ENCODE assay signal across 8 mouse cellular contexts in genomic region chr9:82976936-82977335, GRCm38 (mm10). TPM values are rescaled to one million over a fixed set of nuclear protein-coding genes. Genes with fewer than 3 reads are reported as not detected.
DNase-seq lines count a peak whose midpoint lies in the region; ATAC-seq and TF ChIP-seq lines count a peak whose summit lies in the region.

No protein-coding gene starts in this region.

- peak overlapping the region; percentile 49; the same call in 1 of the 2 replicates for H3K27ac ChIP-seq in testis, adult 2 months (ENCODE audit: control insufficient read depth, insufficient read depth, low read depth, low read length)
- H3K27ac ChIP-seq in heart, embryonic 10.5 days: peak overlapping the region; percentile 100
- H3K27ac ChIP-seq in kidney, embryonic 15.5 days: no peak overlapping the region
- H3K27ac ChIP-seq in midbrain, embryonic 16.5 days (ENCODE audit: low read length): peak overlapping the region; percentile 68

- WGBS in heart, embryonic 10.5 days: 28% methylated on average over 5 of the region's 5 CpGs
- WGBS in kidney, embryonic 15.5 days: 15% methylated on average over 5 of the region's 5 CpGs
- 8% methylated on average over 5 of the region's 5 CpGs for WGBS in midbrain, embryonic 16.5 days

- no peaks in the 10 kb centered on the region for H3K36me3 ChIP-seq in testis, adult 2 months (ENCODE audit: control insufficient read depth, insufficient read depth, low read length)
- no peaks in the 10 kb centered on the region for H3K36me3 ChIP-seq in heart, embryonic 10.5 days
- no peaks in the 10 kb centered on the region for H3K36me3 ChIP-seq in kidney, embryonic 15.5 days
- no peaks in the 10 kb centered on the region for H3K36me3 ChIP-seq in midbrain, embryonic 16.5 days (ENCODE audit: control insufficient read depth, insufficient read depth, low read length)

- no peak for TF ChIP-seq CTCF in testis, adult 2 months (IDR thresholded peaks at IDR 0.05; ENCODE audit: control insufficient read depth, insufficient read depth, insufficient replicate concordance, low read depth, low read length)

- peaks cover 2% of the 10 kb centered on the region; the same call in 1 of the 2 replicates for H3K4me1 ChIP-seq in testis, adult 2 months (ENCODE audit: control insufficient read depth, insufficient read depth, low read length)
- H3K4me1 ChIP-seq in heart, embryonic 10.5 days: no peaks in the 10 kb centered on the region
- H3K4me1 ChIP-seq in kidney, embryonic 15.5 days: peaks cover 10% of the 10 kb centered on the region; the same call in 1 of the 2 replicates
- peaks cover 14% of the 10 kb centered on the region for H3K4me1 ChIP-seq in midbrain, embryonic 16.5 days (ENCODE audit: control insufficient read depth, insufficient read depth, low read length)

- DNase-seq in testis, postnatal 14 days (ENCODE audit: low spot score): no peak
- DNase-seq in cerebellum, adult 9-11 months: peak; percentile 50
- no peak for DNase-seq in heart, embryonic 10.5 days (ENCODE audit: low spot score)
- no peak for DNase-seq in urinary bladder, postnatal 10 days (ENCODE audit: low spot score)
- DNase-seq in ovary, adult 18-20 months (ENCODE audit: low spot score): no peak

- no peaks in the 10 kb centered on the region for H3K27me3 ChIP-seq in testis, adult 2 months (ENCODE audit: control insufficient read depth, insufficient read depth, low read length)
- H3K27me3 ChIP-seq in heart, embryonic 10.5 days (ENCODE audit: insufficient read depth, poor library complexity, severe bottlenecking): no peaks in the 10 kb centered on the region
- H3K27me3 ChIP-seq in kidney, embryonic 15.5 days: no peaks in the 10 kb centered on the region
- no peaks in the 10 kb centered on the region for H3K27me3 ChIP-seq in midbrain, embryonic 16.5 days (ENCODE audit: control insufficient read depth, insufficient read depth, low read depth, low read length)

- ATAC-seq in kidney, embryonic 15.5 days (replicated peaks; ENCODE audit: low FRiP score): no peak
- no peak for ATAC-seq in midbrain, embryonic 16.5 days

- peak overlapping the region; percentile 58 for H3K4me2 ChIP-seq in kidney, embryonic 15.5 days
- H3K4me2 ChIP-seq in midbrain, embryonic 16.5 days (ENCODE audit: low read length): peak overlapping the region; percentile 61

- H3K9me3 ChIP-seq in heart, embryonic 10.5 days: no peaks in the 10 kb centered on the region
- H3K9me3 ChIP-seq in kidney, embryonic 15.5 days (replicated peaks): no peaks in the 10 kb centered on the region
- H3K9me3 ChIP-seq in midbrain, embryonic 16.5 days (replicated peaks; ENCODE audit: control insufficient read depth, low read length, poor library complexity, severe bottlenecking): no peaks in the 10 kb centered on the region

- H3K4me3 ChIP-seq in testis, adult 2 months (ENCODE audit: control insufficient read depth, low read depth, low read length): no peak overlapping the region
- peak overlapping the region; percentile 86 for H3K4me3 ChIP-seq in heart, embryonic 10.5 days
- peak overlapping the region; percentile 16; the same call in 1 of the 2 replicates for H3K4me3 ChIP-seq in kidney, embryonic 15.5 days (replicated peaks)
- H3K4me3 ChIP-seq in midbrain, embryonic 16.5 days (ENCODE audit: low read depth, low read length): peak overlapping the region; percentile 12

- TF ChIP-seq POLR2A in testis, adult 2 months (IDR thresholded peaks at IDR 0.05; ENCODE audit: control insufficient read depth, low read depth, low read length): no peak

- H3K9ac ChIP-seq in kidney, embryonic 15.5 days: 0 out of 2 replicates have a peak overlapping the region, but pooled peaks have one; percentile 26
- H3K9ac ChIP-seq in midbrain, embryonic 16.5 days (ENCODE audit: low read depth, low read length): peak overlapping the region; percentile 49

RNA-seq across cellular contexts. Expression of gene Phip, which starts 1.6 kb away (rescaled TPM):
- polyA plus RNA-seq in testis, adult 2 months (2012; rRNA removed): 1.6 and 2.2 TPM in 2 replicates
- 60.0 and 70.3 TPM in 2 replicates for polyA plus RNA-seq in heart, embryonic 10.5 days (2016; fragmentation: Nextera tagmentation; extraction: Ambion mirVana)
- polyA plus RNA-seq in kidney, embryonic 15.5 days (2015; fragmentation: Nextera tagmentation; extraction: Ambion mirVana): 93.8 and 95.8 TPM in 2 replicates
- polyA plus RNA-seq in midbrain, embryonic 16.5 days (2015; fragmentation: Nextera tagmentation; extraction: Ambion mirVana): 91.2 and 116 TPM in 2 replicates

Comparison
In these comparisons a context has a peak if more than half of its experiments do, and no peak if none do; other contexts are left out.
1. RNA of gene Phip, which starts 1.6 kb away (polyA plus RNA-seq): 93.8 to 95.8 TPM in kidney, embryonic 15.5 days, 91.2 to 116 TPM in midbrain, embryonic 16.5 days and 60.0 to 70.3 TPM in heart, embryonic 10.5 days; 1.6 to 2.2 TPM in testis, adult 2 months; every median in the first group is over 10 times any median in the second.